Mouse (Mus musculus) c-Kit-positive CD71-positive TER-119-positive erythroid progenitor cells, embryonic 14.5 days (primary cell): ENCODE results near the gene Pklr.

Source experiments
- DNase-seq: peaks from one replicate; pipeline ENCODE4 v3.0.0-alpha.2; 2013; ENCODE audit warnings: low spot score

Pklr gene

GRCm38 (mm10) chr3:89163643-89164245, 27.8 kb downstream of the Pklr start:
- DNase-seq = no peak

DNA sequence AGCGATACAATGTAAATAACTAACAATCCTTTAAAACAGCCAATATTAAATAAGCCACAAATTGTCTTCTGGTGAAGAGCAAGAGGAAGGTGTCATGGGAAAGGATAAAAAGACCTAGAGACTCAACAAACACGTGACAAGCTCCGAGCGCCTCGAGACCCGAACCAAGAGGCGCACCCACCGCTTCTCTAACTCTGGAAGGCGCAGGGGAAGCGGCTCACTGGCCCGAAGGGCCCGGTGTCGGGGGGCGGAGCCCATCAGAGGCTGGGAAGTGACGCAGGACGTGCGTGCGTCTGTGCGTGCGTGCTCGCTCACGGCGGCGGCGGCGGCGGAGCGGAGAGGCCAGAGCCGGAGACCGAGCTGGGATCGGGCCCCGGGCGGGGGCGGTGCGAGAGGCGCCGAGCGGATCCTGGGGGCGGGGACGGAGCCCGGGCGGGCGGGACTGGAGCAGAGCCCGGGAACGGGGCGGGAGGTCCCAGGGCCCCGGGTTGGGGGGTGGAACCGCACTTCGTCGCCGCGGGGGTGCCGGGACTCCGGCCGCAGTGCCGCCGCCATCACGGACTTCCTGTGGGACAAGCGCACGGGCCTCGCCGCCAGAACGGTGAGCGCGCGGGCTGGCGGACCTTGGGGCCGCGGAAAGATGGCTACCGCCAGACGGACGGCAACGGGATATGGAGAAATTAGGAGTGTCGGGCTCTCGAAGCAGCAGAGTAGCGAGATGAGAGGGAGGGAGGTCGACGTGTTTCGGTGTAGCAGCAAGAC, 28.7 kb downstream of the Pklr start, which contains the start of gene Clk2:
Clk2 (plus strand) TSS at position 290 of the 762 bp plus-strand sequence.
- DNase-seq = peak; percentile 92

DNA sequence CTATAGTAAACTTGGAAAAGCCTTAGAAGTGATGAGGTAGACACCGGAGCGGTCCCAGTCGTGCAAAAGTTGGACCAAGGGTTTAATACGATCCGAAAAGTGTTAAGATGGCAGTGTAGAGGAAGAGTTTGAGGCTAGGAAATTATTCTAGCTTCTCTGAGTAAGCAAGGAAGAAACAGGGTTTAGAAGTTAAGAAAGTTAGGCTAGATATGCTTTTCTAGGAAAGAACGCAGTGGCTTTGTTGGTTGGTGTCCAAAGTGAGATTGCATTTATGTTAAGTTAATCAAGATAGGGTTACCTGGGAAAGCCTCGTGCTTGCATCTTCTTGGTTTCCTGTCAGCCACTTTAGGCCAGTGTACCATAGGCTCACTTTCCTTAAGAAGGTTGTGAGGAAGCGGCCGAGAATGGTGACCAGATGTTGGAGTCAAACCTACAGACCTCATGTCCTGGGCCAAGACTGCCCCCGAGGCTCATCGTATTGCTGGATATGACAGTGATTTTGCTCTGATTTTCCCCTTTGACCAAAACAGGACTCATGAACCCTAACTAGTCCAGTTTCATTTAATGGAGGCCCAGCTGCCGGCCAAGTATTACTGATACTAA, 29.4 kb downstream of the Pklr start:
- no peak for DNase-seq

DNA sequence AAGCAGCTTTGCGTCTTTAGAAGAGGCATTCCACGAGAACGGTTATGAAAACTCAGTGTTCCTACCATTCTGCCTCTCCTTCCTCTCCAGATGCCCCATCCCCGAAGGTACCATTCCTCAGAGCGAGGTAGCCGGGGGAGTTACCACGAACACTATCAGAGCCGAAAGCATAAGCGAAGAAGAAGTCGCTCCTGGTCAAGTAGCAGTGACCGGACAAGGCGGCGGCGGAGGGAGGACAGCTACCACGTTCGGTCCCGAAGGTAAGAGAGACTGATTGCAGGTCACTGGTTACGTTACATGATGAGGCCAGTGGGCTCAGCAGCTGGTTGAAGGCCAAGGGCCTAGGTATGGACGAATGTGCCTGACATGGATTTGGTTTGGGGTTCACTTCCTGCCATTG, 31.0 kb downstream of the Pklr start:
- DNase-seq = no peak

DNA sequence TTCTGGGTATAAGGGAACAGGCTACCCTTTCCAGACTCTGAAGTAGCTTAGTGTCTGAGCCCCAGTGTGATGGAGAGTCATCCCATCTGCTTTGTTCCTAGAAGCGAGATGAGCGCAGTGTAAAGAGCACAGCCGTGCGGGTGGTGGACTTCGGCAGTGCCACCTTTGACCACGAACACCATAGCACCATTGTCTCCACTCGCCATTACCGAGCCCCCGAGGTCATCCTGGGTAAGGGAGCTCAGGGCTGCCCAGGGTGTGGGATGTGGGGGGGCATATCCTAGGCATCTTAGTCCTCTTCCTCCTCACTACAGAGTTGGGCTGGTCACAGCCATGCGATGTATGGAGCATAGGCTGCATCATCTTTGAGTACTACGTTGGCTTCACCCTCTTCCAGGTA, 38.9 kb downstream of the Pklr start:
- DNase-seq = no peak

- no peak for DNase-seq
Measured at GRCm38 (mm10) chr3:89175544-89175943, 39.6 kb downstream of the Pklr start.

- DNase-seq = no peak
Measured at GRCm38 (mm10) chr3:89176421-89176820, 40.5 kb downstream of the Pklr start.

DNA sequence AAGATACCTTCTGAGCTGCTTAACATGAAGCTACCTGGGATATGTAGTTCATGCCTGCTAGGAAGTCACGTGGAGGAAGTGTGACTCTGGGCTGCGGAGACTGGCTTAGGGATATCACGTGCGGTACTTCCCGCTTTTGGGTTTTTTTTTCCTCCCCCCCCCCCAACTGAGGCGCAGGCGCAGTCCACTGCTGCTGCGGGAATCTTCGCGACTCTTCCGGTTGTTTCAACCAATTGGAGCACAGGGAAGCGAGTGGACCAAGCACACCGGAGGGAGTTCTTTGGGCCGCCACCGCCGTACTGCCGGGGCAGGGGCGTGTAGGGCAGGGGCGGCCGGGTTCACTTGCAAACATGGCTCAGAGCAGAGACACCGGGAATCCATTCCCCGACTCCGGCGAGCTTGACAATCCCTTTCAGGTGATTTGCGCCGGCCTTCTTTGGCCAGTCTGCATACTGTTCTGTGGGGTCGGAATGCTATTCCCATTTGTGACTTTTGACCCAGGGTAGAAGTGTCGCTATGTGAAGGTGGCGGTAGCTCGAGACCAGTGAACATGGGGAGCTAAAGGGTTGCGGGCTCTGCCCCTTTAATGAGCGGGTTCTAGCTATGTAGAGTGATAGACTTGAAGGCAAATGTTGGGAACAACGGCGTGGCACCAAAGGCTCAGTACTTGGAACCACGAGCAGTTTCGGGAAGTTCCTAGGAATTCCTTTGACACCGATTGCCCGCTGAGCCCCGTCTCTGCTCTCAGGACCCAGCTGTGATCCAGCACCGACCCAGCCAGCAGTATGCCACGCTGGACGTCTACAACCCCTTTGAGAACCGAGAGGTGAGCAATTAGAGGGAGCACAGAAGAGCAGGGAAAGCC, 41.5 kb downstream of the Pklr start, which contains the start of gene Scamp3:
Scamp3 (plus strand) TSS at position 232 of the 865 bp plus-strand sequence.
- DNase-seq = peak; percentile 95

GRCm38 (mm10) chr3:89178107-89178385, 42.1 kb downstream of the Pklr start:
- DNase-seq = peak; percentile 25

DNA sequence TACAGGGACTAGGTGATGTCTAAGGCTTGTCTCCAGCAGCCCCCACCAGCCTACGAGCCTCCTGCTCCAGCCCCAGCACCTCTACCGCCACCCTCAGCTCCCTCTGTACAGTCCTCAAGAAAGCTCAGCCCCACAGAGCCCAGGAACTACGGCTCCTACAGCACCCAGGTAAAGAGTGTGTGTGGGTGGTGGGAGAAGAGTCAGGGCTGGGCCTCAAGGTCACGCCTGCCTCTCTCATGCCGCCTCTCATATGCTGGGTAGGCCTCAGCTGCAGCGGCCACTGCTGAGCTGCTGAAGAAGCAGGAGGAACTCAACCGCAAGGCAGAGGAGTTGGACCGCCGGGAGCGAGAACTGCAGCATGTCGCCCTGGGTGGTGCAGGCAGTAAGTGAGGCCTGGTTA, 43.1 kb downstream of the Pklr start:
- DNase-seq = no peak

DNA sequence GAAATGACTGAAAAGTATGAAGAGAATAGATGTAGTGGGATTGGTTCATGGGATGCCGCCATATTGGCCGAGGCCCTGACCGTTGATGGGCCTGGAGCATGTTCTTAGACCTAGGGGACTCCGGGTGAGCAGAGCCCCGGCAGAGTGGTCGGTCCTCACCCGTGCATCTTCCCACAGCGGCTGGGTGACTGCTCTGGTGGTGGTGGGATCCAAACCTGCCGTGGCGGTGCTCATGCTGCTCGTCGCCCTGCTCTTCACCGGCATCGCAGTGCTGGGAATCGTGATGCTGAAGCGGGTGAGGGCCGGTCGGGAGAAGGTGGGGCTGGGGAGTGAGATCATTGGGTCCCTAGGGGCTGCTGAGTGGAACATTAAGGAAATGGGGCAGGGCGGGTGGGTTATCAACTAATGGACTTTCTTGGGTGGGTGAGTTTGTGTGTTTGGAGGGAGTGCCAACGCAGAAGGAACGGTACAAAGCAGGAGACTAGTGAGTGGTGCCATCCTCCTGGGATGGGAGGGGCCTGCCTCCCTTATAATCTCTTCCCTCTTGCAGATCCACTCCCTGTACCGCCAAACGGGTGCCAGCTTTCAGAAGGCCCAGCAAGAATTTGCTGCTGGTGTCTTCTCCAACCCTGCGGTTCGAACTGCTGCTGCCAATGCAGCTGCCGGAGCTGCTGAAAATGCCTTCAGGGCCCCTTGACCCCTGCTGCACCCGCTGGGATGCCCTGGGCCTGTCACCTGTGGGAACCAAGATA, 46.0 kb downstream of the Pklr start:
- DNase-seq = no peak

- no peak for DNase-seq
Measured at GRCm38 (mm10) chr3:89182531-89183057, 46.7 kb downstream of the Pklr start.

GRCm38 (mm10) chr3:89183058-89183958, 47.4 kb downstream of the Pklr start, which contains the start of gene Fam189b:
Gene Fam189b, plus strand, starts transcription at chr3:89183143.
- peak; percentile 67 for DNase-seq

GRCm38 (mm10) chr3:89183959-89184315, 48.0 kb downstream of the Pklr start:
- DNase-seq = no peak

DNA sequence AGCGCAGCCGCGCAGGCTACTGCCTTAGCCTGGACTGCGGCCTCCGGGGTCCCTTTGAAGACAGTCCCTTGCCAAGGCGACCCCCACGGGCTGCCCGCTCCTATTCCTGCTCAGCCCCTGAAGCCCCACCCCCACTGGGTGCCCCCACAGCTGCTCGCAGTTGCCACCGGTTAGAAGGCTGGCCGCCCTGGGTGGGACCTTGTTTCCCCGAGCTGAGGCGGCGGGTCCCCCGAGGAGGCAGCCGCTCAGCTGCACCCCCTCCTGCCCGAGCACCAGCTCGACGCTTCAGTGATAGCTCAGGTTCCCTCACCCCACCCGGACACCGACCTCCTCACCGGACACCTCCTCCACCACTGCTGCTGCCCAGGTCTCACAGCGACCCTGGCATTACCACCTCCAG, 51.3 kb downstream of the Pklr start:
- DNase-seq = no peak

DNA sequence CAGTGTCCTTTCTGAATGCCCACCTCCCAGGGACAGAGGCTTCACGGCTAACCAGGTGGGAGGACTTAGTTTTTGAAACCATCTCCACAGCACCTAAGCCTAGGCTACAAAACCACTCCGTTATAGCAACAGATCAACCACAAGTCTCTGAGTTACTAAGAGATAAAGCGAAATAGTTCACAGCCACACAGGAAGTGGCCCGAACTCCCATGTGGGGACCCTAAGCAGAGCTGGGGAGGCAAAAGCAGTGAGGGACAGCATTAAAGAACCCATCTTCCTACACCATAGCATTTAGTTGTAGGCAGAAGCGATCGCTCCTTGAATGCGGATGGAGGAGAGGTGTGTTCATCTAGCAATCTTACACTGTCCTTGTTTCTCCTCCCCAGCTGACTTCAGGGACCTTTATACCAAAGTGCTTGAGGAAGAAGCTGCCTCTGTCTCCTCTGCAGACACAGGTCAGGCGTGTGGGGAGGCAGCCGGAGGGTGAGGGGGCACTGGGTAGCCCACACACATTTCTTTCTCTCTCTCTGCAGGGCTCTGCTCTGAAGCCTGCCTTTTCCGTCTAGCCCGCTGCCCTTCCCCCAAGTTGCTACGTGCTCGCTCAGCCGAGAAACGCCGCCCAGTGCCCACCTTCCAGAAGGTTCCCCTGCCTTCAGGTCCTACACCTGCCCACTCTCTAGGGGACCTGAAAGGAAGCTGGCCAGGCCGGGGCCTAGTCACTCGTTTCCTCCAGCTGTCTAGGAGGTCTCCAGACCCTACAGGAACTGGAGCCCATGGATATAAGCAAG, 51.9 kb downstream of the Pklr start:
- no peak for DNase-seq

- no peak for DNase-seq
Measured at GRCm38 (mm10) chr3:89188478-89188875, 52.5 kb downstream of the Pklr start.

DNA sequence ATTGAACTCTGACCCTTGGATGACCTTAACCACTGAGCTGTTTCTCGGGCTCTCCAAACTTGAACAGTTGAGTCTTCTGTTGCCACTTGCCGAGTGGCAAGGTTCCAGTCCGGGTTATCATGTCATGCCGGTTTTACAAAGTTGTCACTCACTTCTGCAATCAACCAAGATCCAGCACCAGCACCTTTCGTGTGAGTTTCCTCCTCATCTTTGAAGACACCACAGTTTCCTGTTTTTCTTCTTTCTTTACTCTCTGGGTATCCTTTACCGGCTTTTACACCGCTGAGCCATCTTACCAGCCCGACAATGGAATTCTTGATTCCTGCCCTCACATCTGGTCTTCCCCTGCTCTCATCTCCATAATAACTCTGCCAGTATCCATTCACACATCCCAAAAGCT, 54.5 kb downstream of the Pklr start:
- DNase-seq = no peak

DNA sequence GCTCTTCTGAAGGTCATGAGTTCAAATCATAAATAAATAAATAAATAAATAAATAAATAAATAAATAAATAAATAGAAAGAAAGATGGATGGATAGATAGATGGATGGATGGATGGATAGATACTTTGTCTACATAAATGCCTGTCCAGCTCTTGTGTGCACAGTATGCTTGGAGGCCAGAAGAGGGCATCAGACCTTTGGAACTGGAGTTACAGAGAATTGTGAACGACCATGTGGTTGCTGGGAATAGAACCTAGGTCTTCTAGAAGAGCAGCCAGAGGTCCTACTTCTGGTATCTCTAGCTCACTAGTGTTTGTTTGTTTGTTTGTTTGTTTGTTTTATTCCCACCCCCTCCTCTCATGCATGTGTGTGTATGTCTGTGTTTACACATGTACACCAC, 57.4 kb downstream of the Pklr start:
- no peak for DNase-seq

DNA sequence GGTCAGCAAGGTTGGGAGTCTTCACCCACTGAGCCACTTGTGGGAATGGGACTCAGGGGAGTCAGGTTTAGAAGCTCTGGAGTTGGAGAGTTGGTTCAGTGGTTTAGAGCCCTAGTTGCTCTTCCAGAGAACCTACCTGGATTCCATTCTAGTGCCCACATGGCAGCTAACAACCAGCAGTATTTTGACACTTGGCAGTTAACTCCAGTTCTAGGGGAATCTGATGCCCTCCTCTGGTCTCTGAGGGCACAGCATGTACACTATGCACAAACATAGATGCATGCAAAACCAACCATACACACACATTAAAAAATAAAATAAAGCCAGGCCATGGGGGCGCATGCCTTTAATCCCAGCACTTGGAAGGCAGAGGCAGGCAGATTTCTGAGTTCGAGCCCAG, 57.9 kb downstream of the Pklr start:
- DNase-seq = no peak
